Mouse (Mus musculus) 3134 (cell line): ENCODE data around the gene Spc24.
A peak's percentile ranks its signal among the peaks of the same experiment; 100 is the strongest.

Source experiments
- DNase-seq: peaks from one replicate; pipeline ENCODE4 v3.0.0-alpha.2; 2011; ENCODE audit warnings: low spot score; ENCODE audit not compliant: insufficient read length; ENCODE audit errors: extremely low read depth

Gene Spc24

GRCm38 (mm10) chr9:21721036-21721435 lies 39.1 kb downstream of the Spc24 start:
- no peak for DNase-seq

- no peak for DNase-seq
Measured at GRCm38 (mm10) chr9:21717015-21717414, 43.1 kb downstream of the Spc24 start.

- peak; percentile 48 for DNase-seq
Measured at GRCm38 (mm10) chr9:21715298-21715697, 44.8 kb downstream of the Spc24 start.

- DNase-seq = no peak
Measured at GRCm38 (mm10) chr9:21709340-21709739, 50.8 kb downstream of the Spc24 start.

- DNase-seq = no peak
Measured at GRCm38 (mm10) chr9:21706586-21707265, 53.4 kb downstream of the Spc24 start.

GRCm38 (mm10) chr9:21706085-21706484 lies 54.0 kb downstream of the Spc24 start:
- DNase-seq = no peak
